Mouse (Mus musculus) spleen, adult 12 weeks (tissue): ENCODE data around the gene Mapk13.
"Not testable (repeated sequence)": the region's sequence is repeated elsewhere in the genome, so short reads cannot be mapped to it uniquely, and the experiment has no call there.

Experiments
- DNase-seq: peaks from one replicate; pipeline ENCODE4 v3.0.0; 2022; ENCODE audit warnings: low spot score

The Mapk13 gene

DNA sequence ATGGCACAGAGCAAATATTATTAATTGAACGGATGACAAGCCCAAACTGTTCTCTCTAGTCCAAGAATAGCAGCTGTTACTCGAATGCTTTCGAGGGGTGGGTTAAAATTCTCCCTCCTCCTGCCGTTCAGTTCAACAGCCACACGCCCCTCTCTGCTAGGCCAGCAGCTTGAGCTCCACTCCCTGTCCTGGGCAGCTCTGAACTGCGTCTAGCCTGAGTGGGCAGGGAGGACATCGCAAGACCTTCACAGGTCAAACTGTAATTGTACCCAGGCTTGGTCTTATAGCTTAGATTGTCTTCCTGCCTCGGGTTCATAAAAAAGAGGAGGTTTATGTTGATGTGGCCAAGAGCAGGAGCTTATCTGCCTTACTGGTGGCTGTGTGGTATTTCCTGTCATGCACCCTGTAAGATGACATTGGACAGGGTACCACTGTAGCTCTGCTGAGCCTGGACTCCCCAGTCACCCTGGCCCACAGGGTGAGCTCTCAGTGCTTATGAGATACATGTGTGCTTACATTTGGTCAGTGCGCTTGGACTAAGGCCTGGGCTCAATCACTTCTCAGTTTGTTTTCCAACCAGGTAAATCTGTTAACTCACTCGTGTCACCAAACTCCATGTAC, 46.4 kb downstream of the Mapk13 start:
- no peak for DNase-seq

DNA sequence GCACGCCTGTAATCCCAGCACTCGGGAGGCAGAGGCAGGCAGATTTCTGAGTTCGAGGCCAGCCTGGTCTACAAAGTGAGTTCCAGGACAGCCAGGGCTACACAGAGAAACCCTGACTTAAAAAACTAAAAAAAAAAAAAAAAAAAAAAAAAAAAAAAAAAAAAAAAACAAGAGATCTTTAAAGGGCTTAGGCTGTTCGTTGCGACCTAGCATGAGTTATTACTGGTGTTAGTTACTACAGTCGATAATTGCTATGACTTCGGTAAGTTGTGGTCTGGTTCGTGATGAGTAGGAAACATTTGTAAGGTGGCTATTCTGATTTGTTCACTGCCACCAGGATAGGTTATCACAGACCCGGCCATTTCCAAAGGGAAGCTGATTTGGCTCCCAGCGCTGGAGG, 47.2 kb downstream of the Mapk13 start:
- not testable (repeated sequence) for DNase-seq

DNA sequence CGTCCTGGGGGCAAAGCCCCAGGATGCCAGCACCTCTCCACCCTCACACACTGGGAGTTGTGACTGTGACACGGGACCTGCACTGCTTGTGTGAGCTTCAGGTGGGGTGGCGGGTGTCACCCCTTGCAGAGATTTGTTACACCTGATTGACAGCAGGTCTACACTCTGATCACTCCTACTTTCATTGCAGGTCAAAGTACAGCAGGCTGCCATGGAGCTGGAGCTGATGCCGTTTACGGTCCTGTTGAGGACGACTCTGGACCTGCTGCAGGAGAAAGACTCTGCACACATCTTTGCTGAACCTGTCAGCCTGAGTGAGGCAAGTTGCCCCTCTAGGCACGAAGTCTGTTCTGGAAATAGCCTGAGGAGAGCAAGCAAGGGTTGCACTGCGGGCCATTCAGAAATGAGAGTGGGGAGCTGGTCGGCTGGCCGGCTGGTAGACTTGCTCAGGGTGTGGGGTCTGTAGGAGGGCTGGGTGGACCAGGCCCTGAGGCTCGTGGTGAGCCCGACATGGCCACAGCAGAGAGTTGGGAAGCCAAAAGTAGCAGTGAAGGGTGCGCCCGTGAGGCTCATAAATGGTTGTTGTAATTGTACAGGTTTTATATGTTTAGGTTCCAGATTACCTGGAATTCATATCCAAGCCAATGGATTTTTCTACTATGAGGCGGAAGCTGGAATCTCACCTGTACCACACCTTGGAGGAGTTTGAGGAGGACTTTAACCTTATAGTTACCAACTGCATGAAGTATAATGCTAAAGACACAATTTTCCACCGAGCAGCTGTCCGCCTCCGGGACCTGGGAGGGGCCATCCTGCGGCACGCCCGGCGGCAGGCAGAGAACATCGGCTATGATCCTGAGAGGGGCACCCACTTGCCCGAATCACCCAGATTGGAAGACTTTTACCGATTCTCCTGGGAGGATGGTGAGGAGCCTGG, 48.0 kb downstream of the Mapk13 start:
- DNase-seq, result no peak

DNA sequence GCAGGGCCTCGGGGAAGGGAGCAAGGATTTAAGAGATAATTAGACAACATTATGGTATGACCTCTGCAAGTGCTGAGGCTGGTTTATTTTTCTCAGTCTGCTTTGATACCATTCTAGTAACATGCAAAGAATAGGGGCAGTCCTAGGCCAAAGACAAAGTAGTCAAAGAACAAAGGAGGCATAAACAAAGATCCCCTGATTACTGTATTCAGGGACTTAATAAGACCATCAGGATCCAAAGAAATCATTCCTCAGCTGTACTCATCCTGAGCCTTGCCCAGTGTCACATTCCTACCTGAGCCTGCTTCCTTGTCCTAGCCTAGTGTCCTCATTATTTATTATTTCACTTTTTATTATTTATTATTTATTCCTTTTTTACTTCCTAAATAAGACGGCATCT, 51.1 kb downstream of the Mapk13 start:
- no peak for DNase-seq

DNA sequence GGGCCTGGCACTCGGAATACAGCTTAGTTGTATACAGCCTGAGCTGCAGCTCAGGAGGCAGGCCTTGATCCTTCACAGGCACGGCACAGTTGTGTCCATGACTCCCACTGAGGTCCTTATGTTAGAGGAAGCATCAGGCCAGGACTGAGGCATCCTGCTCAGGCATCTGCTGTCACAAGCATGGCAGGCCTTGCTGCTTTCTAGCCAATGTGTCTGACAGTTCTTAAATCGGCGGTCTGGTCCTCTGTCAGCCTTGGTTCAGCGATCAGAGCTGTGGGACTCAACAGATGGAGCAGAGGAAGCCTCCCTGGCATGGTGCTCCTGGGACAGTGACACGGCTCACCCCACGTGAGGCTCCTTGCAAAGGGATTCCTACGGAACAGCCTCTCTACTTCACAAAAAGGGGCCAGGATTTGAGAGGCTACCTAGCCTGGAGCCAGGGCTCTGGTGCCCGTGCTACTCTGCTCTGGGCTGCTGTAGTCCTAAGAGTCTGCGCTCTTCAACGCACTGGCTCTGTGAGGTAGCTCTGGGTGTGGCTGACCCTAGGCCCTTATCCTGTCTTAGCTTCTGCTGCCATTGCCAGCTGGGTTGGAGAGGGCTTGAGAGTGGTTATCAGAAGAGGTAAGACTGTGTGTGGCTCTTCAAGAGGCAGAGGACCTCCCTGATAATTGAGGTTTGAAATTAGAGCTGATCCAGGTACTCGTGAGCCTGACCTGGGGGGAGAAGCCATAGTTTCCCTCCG, 54.1 kb downstream of the Mapk13 start:
- DNase-seq, result peak; percentile 64

DNA sequence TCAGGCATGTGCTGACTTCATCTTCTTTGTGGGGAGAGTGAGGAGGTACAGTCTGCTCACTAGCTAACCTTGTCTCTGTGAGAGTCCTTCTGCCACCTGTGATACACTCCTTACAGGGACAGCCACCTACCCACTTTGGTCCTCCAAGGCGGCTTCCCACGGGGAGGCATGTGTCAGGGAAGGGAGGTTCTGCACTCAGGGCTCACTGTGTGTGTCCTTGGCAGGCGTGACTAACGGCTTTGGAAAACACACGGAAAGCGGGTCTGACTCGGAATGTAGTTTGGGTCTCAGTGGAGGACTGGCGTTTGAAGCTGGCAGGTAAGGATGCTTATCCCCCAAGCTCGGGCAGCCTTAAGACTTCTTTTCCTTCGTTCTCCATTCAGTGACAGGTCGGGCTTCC, 54.7 kb downstream of the Mapk13 start:
- DNase-seq, result no peak

DNA sequence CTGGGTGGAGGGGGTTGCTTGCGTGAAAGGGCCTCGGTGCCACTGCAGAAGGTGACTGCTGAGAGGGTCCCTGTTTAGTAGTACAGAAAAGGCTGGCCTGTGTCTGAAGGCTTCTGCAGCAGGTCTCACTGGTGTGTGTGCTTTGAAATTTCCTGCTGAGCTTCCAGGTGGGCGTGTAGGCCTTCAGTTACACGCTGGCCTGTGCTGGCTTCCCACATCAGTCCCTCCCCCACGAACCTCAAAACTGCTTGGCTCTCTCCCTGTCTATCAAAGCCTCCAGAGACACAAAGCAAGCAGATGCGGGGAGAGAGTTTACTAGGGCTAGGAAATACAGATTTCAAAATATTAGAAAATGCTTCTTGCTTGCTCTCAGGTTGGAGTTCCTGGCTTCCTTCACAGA, 55.8 kb downstream of the Mapk13 start:
- no peak for DNase-seq

DNA sequence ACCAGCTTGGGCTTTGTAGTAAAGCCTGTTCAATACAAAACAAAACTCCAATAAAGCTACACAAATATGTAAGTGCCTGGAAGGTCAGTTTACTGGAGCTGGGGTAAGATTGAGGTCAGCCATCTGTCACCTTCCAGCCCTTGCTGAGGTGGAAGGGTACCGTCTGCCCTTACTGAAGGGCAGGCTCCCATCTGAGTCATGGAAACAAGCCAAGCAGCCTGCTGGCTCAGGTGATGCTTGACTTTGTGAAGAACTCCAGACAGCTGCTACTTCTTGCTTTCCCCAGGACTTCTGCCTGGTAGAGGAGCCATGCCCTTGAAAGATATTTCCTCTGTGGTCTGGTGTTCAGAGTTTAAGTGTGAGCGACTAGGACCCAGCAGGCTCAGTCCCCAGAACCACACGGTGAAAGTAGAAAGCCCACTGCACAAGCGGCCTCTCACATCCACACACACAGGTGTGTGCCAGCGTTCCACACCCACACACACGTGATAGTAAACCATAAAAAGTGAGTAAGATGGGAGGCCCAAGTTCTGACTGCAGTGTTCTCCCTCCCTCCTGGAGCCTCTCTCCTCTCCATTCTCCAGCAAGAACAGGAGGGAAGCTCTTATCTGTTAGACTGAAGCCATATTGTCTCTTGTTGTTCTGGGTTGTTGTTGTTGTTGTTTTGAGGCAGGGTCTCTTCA, 56.4 kb downstream of the Mapk13 start:
- no peak for DNase-seq

DNA sequence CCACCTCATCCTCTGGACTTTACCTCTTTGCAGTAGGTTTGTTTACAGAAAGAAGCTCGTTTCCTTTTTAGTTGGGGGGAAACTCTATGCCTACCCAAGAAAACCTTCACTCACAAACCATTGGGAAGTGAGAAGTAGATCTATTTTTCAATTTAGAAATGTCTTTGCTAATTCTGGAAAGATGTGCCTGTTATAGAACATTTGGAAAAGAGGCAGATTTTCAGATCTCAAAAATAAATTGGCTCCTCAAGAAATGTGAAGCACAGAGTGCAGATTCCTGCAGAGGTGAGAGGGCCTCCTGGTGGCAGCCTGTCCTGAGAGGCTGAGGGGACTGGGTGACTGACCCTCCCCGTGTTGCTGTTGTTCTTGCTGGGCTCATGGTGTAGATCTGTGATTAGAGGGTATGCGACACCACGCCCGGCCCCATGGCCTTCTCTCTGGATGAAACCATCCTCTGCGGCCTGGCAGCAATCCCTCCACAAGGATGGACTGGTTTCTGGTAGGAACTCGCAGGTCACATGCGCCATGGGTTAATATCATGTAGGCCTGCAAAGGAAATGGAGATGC, 58.7 kb downstream of the Mapk13 start:
- DNase-seq, result no peak

DNA sequence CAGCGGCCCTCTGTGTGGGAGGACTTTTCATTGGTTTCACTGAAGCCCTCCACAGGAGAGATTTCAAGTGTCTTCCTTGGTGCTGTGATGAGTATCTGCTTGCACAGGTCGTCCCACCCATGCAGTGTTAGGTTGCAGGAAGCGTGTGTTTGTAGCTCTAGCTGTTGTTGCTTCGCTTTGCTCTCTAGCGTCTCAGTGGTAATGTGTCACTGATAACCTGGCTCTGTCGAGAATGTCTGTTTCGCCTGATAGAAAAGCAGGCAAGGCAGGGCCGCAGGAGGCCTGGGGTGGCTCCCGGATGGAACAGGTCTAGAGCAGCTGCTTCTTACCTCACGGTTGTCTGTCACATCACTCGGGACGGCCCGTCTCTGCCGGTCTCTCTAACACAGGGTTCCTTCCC, 60.0 kb downstream of the Mapk13 start:
- DNase-seq, result peak; percentile 72
